Mouse (Mus musculus) midbrain, embryonic 12.5 days (tissue): Measurements from ENCODE around the gene Trip11. TPM values are rescaled to one million over a fixed set of nuclear protein-coding genes. Genes with fewer than 3 reads are reported as not detected.

ENCODE experiments used
- ATAC-seq: fragments of 200-750 bp; cut with Nextera tagmentation; 2 replicates; pipeline ENCODE4 v1.8.0; 2017; ENCODE audit warnings: low read depth, moderate TSS enrichment, moderate library complexity; ENCODE audit not compliant: low FRiP score
- H3K27ac ChIP-seq: fragments of 300-500 bp; sonication (generic); replicated peaks from 2 replicates; pipeline ENCODE4 v1.5.1; 2016; ENCODE audit warnings: mild to moderate bottlenecking
- H3K27me3 ChIP-seq: fragments of 300-500 bp; sonication (generic); 2 replicates; pipeline ENCODE4 v1.6.1; 2016; ENCODE audit warnings: mild to moderate bottlenecking
- H3K36me3 ChIP-seq: fragments of 300-500 bp; sonication (generic); 2 replicates; pipeline ENCODE4 v1.6.1; 2016
- H3K4me1 ChIP-seq: fragments of 300-500 bp; sonication (generic); 2 replicates; pipeline ENCODE4 v1.6.1; 2016
- H3K4me2 ChIP-seq: fragments of 300-500 bp; sonication (generic); replicated peaks from 2 replicates; pipeline ENCODE4 v1.6.1; 2016; ENCODE audit warnings: mild to moderate bottlenecking, moderate library complexity
- H3K4me3 ChIP-seq: fragments of 300-500 bp; sonication (generic); 2 replicates; pipeline ENCODE4 v1.5.1; 2016; ENCODE audit warnings: mild to moderate bottlenecking
- H3K9ac ChIP-seq: fragments of 300-500 bp; sonication (generic); replicated peaks from 2 replicates; pipeline ENCODE4 v1.6.1; 2016; ENCODE audit warnings: mild to moderate bottlenecking, moderate library complexity
- H3K9me3 ChIP-seq: fragments of 300-500 bp; sonication (generic); 2 replicates; pipeline ENCODE4 v1.6.1; 2016; ENCODE audit warnings: mild to moderate bottlenecking
- WGBS: fragments of 180-500 bp; shearing (Covaris S2); methylation state at CpG from one replicate; pipeline ENCODE4 v1.1.7; 2016; 5-methylcytosine and 5-hydroxymethylcytosine counted together
- polyA plus RNA-seq: library from polyadenylated mRNA; unstranded; fragments of >200 nt; fragmentation: Nextera tagmentation; extraction: Ambion mirVana; gene quantifications from 2 replicates; pipeline ENCODE4 v1.2.1, GENCODE M21; 2016

Trip11 gene
- polyA plus RNA-seq, 1 experiment from 2014 or later, result 26.6 TPM

DNA sequence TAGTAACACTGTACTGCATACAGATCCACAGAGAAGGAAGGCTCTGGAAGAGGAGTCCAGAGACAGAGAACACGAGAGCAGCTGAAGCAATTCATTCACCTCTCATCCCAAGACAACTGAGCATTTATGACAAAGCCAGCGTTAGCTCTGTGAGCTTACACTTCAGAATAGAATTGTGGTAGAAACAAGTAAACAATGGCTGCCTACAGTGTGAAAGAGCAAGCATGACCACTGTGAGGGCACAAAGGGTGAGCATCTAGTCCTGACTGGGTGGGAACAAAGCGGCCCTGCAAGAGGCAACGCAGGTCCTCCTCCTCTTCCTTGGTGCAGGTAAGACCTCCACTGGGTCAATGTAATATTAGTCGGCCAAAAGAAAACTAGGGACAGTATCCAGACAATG is 22.0 kb downstream of the Trip11 start:
- no peaks in the 10 kb centered on the region for H3K9me3 ChIP-seq
- no peak overlapping the region for H3K4me3 ChIP-seq
- H3K4me1 ChIP-seq, result no peaks in the 10 kb centered on the region
- ATAC-seq, result no peak
- H3K36me3 ChIP-seq, result peaks cover 49% of the 10 kb centered on the region
- no peak overlapping the region for H3K27ac ChIP-seq
- H3K27me3 ChIP-seq, result no peaks in the 10 kb centered on the region
- H3K9ac ChIP-seq, result no peak overlapping the region
- WGBS, result 83% methylated on average over 5 of the region's 5 CpGs
- H3K4me2 ChIP-seq, result no peak overlapping the region

DNA sequence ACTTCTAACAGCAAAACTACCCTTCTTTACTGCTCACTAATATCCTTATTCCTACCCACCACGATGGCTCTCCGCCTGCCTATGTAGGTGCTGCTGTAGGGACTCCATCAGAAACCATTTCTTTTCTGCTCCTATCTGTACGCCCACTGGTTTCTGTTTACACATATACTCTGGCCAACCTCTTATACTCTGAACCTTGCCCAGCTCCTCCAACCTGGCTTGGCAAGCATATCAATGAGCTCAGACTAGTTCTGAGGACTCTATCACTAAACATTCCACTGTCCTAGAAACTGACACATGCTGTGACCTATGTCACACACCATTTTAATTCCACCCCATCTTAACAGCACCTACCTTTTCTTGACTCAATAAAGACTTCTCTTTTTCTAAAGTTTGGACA is 23.7 kb downstream of the Trip11 start:
- peaks cover 60% of the 10 kb centered on the region for H3K36me3 ChIP-seq
- H3K9me3 ChIP-seq, result no peaks in the 10 kb centered on the region
- no peak overlapping the region for H3K4me3 ChIP-seq
- H3K27me3 ChIP-seq, result no peaks in the 10 kb centered on the region
- H3K4me1 ChIP-seq, result no peaks in the 10 kb centered on the region
- ATAC-seq, result no peak
- no peak overlapping the region for H3K27ac ChIP-seq
- 94% methylated on average over 3 of the region's 3 CpGs for WGBS
- no peak overlapping the region for H3K4me2 ChIP-seq
- H3K9ac ChIP-seq, result no peak overlapping the region

DNA sequence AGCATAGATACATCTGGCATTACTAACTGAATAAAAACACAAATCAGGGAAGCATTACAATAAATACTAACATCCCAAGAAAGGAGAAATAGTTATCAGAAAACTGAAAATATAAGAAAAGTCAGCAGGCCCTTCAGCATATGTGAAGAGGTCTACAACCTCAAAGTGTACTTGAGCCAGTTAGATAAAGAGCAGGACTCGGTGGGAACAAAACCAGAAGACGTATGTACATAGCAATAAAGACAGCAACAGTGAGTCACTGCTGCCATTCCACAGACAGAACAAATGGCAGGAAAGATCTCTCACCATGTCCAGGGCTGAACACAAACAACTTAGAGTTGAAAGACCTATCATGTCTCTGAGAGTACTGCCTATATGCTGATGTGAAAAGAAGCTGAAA is 24.8 kb downstream of the Trip11 start:
- H3K4me2 ChIP-seq, result no peak overlapping the region
- H3K4me1 ChIP-seq, result no peaks in the 10 kb centered on the region
- no peaks in the 10 kb centered on the region for H3K27me3 ChIP-seq
- H3K4me3 ChIP-seq, result no peak overlapping the region
- no peak overlapping the region for H3K9ac ChIP-seq
- H3K27ac ChIP-seq, result no peak overlapping the region
- 96% methylated on average over 2 of the region's 2 CpGs for WGBS
- no peaks in the 10 kb centered on the region for H3K9me3 ChIP-seq
- peaks cover 61% of the 10 kb centered on the region for H3K36me3 ChIP-seq
- no peak for ATAC-seq

DNA sequence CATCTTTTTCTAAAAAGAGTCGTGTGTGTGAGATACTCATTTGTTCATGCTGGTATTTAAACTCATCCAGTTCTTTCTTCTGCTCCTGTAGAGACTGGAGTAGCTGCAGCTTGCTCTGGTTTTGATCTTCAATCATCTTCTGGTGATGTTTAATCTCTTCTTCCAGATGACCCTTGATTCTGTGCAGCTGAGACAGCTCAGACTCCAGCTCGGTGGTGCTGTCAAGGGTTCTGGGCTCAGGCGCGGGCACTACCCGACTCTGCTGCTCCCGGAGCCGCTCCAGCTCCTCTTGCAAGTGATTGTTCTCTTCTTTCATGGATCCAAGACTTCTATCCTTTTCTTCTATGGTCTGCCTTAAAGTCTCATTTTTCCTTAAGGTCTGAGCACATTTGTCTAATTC is 28.1 kb downstream of the Trip11 start:
- no peaks in the 10 kb centered on the region for H3K4me1 ChIP-seq
- no peaks in the 10 kb centered on the region for H3K27me3 ChIP-seq
- no peak overlapping the region for H3K9ac ChIP-seq
- no peak overlapping the region for H3K27ac ChIP-seq
- no peak for ATAC-seq
- no peak overlapping the region for H3K4me2 ChIP-seq
- WGBS, result 95% methylated on average over 7 of the region's 7 CpGs
- no peak overlapping the region for H3K4me3 ChIP-seq
- peaks cover 47% of the 10 kb centered on the region for H3K36me3 ChIP-seq
- no peaks in the 10 kb centered on the region for H3K9me3 ChIP-seq

DNA sequence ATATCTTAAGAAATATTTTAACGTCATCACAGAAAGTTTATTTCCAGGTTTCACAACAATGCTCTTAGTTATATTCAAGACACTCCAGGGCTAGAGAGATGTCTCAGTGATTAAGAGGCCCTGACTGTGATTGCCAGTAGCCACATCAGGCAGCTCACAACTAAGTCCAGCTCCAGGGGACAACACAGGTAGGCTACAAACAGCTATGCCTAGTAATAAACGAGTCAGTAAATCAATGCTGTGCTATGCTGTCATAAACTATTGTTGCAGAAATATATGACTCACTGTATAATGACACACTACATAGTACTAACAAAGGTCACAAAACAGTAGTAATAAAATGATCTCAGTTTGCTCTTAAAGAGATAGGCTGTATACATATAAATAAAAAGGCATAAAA is 36.7 kb downstream of the Trip11 start:
- no peaks in the 10 kb centered on the region for H3K27me3 ChIP-seq
- no peak overlapping the region for H3K9ac ChIP-seq
- no peaks in the 10 kb centered on the region for H3K9me3 ChIP-seq
- WGBS, result 89% methylated on average over 2 of the region's 2 CpGs
- H3K4me2 ChIP-seq, result no peak overlapping the region
- H3K36me3 ChIP-seq, result peaks cover 32% of the 10 kb centered on the region
- no peak for ATAC-seq
- no peak overlapping the region for H3K27ac ChIP-seq
- no peak overlapping the region for H3K4me3 ChIP-seq
- H3K4me1 ChIP-seq, result no peaks in the 10 kb centered on the region

DNA sequence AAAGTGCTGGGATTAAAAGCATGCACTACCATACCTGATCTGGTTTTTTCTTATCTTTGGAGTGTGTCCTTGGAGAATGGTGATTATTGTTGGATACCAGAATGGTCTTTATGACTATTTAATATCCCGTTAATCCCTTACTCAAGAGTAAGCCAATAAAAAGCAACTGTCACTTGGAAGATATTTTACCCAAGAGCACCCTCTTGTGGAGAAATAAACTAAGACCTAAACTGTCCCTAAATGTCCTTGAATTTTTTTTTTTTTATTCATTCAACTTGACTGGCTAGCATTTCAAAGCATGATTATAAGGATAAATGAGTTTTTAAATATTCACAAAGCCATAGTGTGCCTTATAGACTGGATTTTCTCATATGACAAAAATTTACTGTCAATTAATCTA is 38.0 kb downstream of the Trip11 start:
- no peak overlapping the region for H3K4me3 ChIP-seq
- no peak overlapping the region for H3K27ac ChIP-seq
- no peaks in the 10 kb centered on the region for H3K4me1 ChIP-seq
- 73% methylated on average over 1 of the region's 1 CpGs for WGBS
- peaks cover 32% of the 10 kb centered on the region for H3K36me3 ChIP-seq
- no peaks in the 10 kb centered on the region for H3K9me3 ChIP-seq
- ATAC-seq, result no peak
- H3K9ac ChIP-seq, result no peak overlapping the region
- no peaks in the 10 kb centered on the region for H3K27me3 ChIP-seq
- H3K4me2 ChIP-seq, result no peak overlapping the region

DNA sequence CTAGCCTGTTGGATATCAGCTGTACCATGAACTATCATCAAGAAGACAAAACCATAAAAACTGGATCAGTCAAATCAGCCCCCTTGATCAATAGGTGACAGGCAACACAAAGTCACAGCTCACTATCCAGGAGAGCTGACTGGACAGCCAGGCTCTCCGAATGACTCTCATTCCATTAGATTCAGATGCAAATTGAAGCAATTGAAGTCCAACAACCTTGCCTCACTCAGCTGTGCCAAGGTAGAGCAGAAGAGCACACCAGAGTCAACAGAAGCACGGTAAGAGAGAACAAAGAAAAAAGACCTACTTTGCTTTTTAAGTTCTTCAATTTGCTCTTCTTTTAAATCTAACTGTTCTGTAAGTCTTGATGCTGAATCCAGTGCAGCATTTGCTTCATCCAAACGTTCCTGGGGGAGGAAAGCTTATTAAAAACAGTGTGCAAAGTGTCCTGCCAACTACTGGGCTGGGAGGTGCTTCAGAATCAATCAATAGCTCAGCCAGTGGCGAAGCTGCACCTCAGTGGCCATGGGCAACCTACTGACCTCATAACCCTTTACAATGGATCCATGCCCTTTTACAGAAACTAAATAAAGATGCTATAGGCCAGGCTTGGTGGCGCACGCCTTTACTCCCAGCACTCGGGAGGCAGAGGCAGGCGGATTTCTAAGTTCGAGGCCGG is 50.6 kb downstream of the Trip11 start:
- Histone ChIP-seq H3K9ac (no peak overlapping the region), H3K27me3 (no peaks in the 10 kb centered on the region), H3K36me3 (peaks cover 24% of the 10 kb centered on the region), H3K9me3 (no peaks in the 10 kb centered on the region), H3K4me3 (no peak overlapping the region), H3K4me1 (no peaks in the 10 kb centered on the region), H3K4me2 (no peak overlapping the region), H3K27ac (no peak overlapping the region)
- ATAC-seq, result no peak
- WGBS, result 91% methylated on average over 10 of the region's 10 CpGs

DNA sequence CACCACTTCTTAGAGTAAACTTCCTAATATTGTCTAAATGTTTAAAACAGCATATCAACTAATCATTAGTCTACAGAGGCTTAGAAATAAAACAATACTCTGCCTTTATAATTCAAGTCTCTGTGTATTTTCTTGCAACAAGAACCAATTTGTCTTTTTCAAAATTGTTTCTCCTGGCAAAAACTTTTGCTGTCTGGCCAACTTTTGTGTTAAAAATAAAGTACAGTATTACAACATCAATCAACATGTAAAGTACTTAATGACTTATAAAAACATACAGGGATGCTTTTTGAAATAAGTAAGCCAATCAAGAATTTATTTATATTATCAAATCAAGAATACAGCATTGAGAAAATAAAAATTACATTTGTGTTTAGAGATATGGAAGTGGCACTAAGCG is 52.8 kb downstream of the Trip11 start:
- 92% methylated on average over 1 of the region's 1 CpGs for WGBS
- no peak overlapping the region for H3K9ac ChIP-seq
- no peak overlapping the region for H3K27ac ChIP-seq
- peaks cover 15% of the 10 kb centered on the region; the same call in 1 of the 2 replicates for H3K36me3 ChIP-seq
- H3K4me1 ChIP-seq, result no peaks in the 10 kb centered on the region
- H3K4me3 ChIP-seq, result no peak overlapping the region
- no peaks in the 10 kb centered on the region for H3K9me3 ChIP-seq
- no peaks in the 10 kb centered on the region for H3K27me3 ChIP-seq
- H3K4me2 ChIP-seq, result no peak overlapping the region
- ATAC-seq, result no peak

DNA sequence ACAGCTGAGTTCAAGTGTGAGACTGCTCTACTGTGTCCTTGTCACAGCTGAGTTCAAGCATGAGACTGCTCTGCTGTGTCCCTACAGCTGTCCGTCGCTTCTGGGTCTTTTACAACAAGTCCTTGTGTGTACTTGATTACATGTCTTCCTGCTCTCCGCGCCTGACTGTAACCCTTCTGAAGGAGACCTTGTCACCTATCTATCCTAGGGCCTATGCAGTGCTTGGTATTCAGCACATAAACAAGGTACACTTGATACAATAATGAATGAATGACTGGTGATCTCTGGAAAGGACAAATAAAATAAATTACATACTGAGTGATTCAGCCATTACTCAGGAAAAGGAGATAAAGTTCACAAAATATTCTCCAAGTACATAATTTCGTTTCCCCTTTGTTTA is 55.1 kb downstream of the Trip11 start:
- H3K4me1 ChIP-seq, result no peaks in the 10 kb centered on the region
- no peak overlapping the region for H3K27ac ChIP-seq
- no peak overlapping the region for H3K4me3 ChIP-seq
- H3K4me2 ChIP-seq, result no peak overlapping the region
- no peaks in the 10 kb centered on the region for H3K27me3 ChIP-seq
- no peak for ATAC-seq
- 93% methylated on average over 5 of the region's 5 CpGs for WGBS
- no peak overlapping the region for H3K9ac ChIP-seq
- H3K36me3 ChIP-seq, result peaks cover 14% of the 10 kb centered on the region; the same call in 1 of the 2 replicates
- H3K9me3 ChIP-seq, result no peaks in the 10 kb centered on the region

DNA sequence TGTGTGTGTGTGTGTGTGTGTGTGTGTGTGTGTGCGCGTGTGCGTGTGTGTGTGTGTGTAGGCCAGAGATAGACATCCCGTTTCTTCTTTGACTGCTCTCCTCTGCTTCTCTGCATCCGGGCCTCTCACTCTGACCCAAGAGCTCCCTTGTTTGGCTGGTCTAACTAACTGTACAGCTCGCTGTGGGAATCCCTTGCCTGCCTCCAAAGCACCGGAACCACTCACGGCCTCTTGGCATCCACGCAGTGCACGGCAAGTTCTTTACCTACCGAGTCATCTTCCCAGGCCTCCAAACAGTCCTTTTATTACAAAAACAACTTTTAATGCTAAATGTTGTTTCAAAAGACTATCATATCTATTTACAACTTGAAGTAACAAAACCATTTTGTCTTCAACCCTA is 58.7 kb downstream of the Trip11 start:
- no peak for ATAC-seq
- Histone ChIP-seq H3K27me3 (no peaks in the 10 kb centered on the region), H3K4me3 (no peak overlapping the region), H3K9me3 (no peaks in the 10 kb centered on the region), H3K9ac (no peak overlapping the region), H3K36me3 (0 out of 2 replicates have a peak, but pooled peaks cover 3% of the 10 kb centered on the region), H3K4me1 (no peaks in the 10 kb centered on the region), H3K27ac (no peak overlapping the region), H3K4me2 (no peak overlapping the region)
- WGBS, result 94% methylated on average over 11 of the region's 11 CpGs

DNA sequence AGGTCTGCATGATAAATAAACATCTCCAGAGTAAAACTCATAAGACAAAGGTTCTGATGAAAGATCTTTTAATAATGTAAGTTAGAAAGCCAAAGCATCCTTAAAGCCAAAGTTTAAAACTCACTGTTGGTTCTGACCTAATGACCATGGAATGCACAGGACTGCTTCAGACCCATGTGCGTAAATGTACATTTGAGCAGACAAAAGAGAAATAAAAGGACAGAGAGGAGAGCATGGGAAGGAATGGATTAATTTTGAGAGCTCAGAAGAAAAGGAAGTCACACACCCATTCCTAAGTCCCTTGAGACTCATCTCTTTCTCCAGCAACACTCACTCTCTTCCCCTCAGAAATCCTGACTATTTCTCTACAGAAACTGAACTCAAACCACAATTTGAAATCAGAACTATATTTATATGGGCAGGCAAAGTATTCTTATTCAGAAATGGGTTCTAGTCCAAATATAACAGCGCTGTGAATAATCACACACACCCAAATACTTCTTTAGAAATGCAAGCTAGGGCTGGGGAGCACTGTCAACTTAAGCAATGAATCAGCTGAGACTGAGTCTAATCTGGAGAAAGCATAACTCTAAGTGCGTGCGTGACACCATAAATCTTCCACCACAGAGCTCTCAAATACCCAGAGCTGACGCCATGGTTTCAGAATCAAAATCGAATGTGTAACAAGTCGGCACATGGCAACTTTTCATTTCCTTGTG is 61.1 kb downstream of the Trip11 start:
- Histone ChIP-seq H3K4me3 (no peak overlapping the region), H3K36me3 (0 out of 2 replicates have a peak, but pooled peaks cover 3% of the 10 kb centered on the region), H3K4me1 (no peaks in the 10 kb centered on the region), H3K27ac (no peak overlapping the region), H3K9ac (no peak overlapping the region), H3K27me3 (no peaks in the 10 kb centered on the region), H3K9me3 (no peaks in the 10 kb centered on the region), H3K4me2 (no peak overlapping the region)
- WGBS, result 93% methylated on average over 7 of the region's 7 CpGs
- ATAC-seq, result no peak

DNA sequence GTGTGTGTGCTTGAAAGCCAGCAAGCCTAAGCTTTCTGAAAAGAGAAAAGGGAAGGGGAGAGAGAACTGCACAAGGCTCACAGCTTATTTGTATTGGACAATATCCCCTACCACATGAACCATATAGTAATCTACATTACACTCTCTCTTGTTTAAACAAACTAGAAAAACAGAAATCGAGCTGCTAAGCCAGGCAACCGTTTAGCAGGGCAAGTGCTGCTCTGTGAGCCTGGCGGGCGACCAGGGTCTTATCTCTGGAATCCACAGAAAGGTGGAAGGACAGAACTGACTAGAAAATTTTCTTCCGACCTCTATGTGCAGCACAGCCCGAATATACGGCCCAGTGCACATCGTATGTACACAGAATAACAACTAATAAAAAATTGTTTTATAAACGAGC is 61.8 kb downstream of the Trip11 start:
- H3K27me3 ChIP-seq, result no peaks in the 10 kb centered on the region
- no peak overlapping the region for H3K4me2 ChIP-seq
- peaks cover 9% of the 10 kb centered on the region; the same call in 1 of the 2 replicates for H3K36me3 ChIP-seq
- H3K4me3 ChIP-seq, result no peak overlapping the region
- H3K4me1 ChIP-seq, result no peaks in the 10 kb centered on the region
- ATAC-seq, result no peak
- no peak overlapping the region for H3K9ac ChIP-seq
- 92% methylated on average over 9 of the region's 9 CpGs for WGBS
- H3K27ac ChIP-seq, result no peak overlapping the region
- H3K9me3 ChIP-seq, result no peaks in the 10 kb centered on the region
